Mouse (Mus musculus): Measurements from ENCODE around the gene Hpse2. TPM values are rescaled to one million over a fixed set of nuclear protein-coding genes. Genes with fewer than 3 reads are reported as not detected.
"Not testable (repeated sequence)": the region's sequence is repeated elsewhere in the genome, so short reads cannot be mapped to it uniquely, and the experiment has no call there.

The Hpse2 gene
- polyA plus RNA-seq, 1 experiment from 2014 or later, result 14.9 TPM

DNA sequence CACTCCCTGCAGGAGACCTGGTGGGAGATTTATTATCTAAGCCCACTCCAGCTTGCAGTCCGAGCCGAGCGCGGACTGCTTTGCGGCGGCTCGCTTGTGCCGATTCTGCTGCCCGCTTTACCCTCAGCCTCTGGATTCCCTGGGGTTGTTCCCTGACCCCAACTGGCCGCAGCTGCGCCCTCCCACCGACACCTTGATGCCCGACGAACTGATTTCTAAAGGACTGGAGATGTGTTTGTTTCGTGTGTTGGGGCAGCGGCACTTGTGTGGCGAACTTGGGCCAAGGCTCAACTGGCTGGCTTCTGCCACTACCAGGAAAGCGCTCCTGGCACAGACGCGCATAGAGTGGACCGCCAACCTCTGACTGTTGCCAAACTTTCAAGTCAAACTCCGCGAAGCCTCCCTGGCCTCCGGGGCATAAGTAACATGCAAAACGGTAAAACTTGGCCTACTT lies 3.1 kb downstream of the Hpse2 start:
- Histone ChIP-seq H3K9me3 (no peaks in the 10 kb centered on the region), H3K4me3 (peak overlapping the region; percentile 48), H3K4me1 (peaks cover 11% of the 10 kb centered on the region; the same call in 1 of the 2 replicates), H3K27me3 (peaks cover 43% of the 10 kb centered on the region), H3K9ac (peak overlapping the region; percentile 67), H3K36me3 (no peaks in the 10 kb centered on the region), H3K27ac (peak overlapping the region; percentile 84), H3K4me2 (replicated peaks) (peak overlapping the region; percentile 62)
- ATAC-seq (ENCODE audit: insufficient number of reproducible peaks, insufficient read depth, low FRiP score, low TSS enrichment), result no peak
- under 1% methylated on average over 25 of the region's 25 CpGs for WGBS

DNA sequence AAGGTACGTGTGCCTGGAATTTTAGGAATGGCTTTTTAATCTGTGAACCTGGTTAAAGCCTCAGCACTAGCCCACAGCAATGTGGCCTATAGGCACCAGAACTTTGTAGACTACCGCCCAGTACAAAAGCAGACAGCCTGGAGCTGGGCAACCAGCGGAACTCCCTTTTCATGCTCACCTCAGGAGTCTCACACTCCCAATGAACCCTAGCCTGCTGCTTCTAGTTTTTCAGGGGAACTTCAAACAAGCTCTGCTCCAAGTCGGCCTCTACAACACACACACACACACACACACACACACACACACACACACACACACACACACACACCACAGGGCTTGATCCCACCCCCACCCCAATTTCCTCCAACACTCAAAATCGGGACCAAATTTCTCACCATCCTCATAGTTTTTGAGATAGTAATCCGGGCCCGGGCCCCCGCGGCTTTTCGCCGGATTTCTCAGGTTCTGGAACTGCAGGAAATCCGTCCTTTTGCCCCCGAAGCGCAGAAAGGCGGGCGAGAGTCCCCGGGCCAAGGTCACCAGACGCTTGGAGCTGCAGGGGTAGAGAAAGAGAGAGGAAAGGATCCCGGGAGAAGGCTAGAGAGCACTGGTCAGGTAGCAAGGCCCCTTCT lies 3.7 kb downstream of the Hpse2 start:
- H3K36me3 ChIP-seq, result no peaks in the 10 kb centered on the region
- H3K27ac ChIP-seq, result peak overlapping the region; percentile 84
- WGBS, result under 1% methylated on average over 19 of the region's 19 CpGs
- H3K4me3 ChIP-seq, result peak overlapping the region; percentile 48
- H3K9me3 ChIP-seq, result no peaks in the 10 kb centered on the region
- H3K27me3 ChIP-seq, result peaks cover 38% of the 10 kb centered on the region
- peaks cover 11% of the 10 kb centered on the region; the same call in 1 of the 2 replicates for H3K4me1 ChIP-seq
- peak overlapping the region; percentile 62 for H3K4me2 ChIP-seq (replicated peaks)
- no peak for ATAC-seq (ENCODE audit: insufficient number of reproducible peaks, insufficient read depth, low FRiP score, low TSS enrichment)
- H3K9ac ChIP-seq, result peak overlapping the region; percentile 67

DNA sequence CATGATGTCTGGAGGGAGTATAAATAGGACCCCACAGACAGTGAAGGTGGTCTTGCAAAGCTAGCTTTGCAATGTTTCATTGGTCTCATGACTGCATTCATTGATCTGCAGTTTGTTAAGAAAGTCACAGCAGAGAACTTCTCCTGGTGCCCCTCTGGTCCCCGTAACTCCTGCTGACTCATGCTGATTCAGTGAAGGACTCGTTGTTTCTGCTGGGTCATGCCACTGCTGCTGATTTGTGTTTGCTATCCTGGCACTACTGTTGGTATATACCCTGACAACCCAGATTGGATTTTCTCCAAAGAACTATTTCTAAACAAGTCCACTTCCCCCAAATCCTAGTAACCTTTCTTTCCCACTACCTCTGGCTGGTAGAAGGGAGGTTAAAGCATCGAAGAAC lies 29.3 kb downstream of the Hpse2 start:
- Histone ChIP-seq H3K27ac (no peak overlapping the region), H3K4me1 (no peaks in the 10 kb centered on the region), H3K9ac (no peak overlapping the region), H3K4me3 (no peak overlapping the region), H3K27me3 (no peaks in the 10 kb centered on the region), H3K9me3 (no peaks in the 10 kb centered on the region), H3K4me2 (replicated peaks) (no peak overlapping the region), H3K36me3 (peaks cover 4% of the 10 kb centered on the region; the same call in 1 of the 2 replicates)
- WGBS, result 92% methylated on average over 3 of the region's 3 CpGs
- ATAC-seq (ENCODE audit: insufficient number of reproducible peaks, insufficient read depth, low FRiP score, low TSS enrichment), result no peak

DNA sequence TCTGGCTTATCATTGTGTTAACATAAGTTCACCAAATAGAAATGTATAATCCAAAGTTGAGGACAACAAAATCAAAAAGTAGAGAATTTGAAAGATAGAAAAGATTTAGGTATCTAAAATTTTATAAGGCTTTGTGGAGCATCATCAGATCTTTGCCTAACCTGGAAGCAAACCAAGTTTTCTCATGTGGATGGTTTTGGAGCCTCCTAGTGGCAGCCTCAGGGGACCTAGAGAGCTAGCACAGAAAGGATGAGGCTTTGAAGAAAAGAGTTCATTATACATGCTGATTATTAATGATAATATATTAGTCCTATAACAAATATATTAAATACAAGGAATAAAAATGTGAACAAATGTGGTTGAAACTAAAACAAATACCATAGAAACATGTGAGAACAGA lies 77.0 kb downstream of the Hpse2 start:
- Histone ChIP-seq H3K27me3 (no peaks in the 10 kb centered on the region), H3K27ac (no peak overlapping the region), H3K9ac (no peak overlapping the region), H3K36me3 (no peaks in the 10 kb centered on the region), H3K4me3 (no peak overlapping the region), H3K4me1 (no peaks in the 10 kb centered on the region), H3K4me2 (replicated peaks) (no peak overlapping the region), H3K9me3 (0 out of 2 replicates have a peak, but pooled peaks cover 6% of the 10 kb centered on the region)
- no peak for ATAC-seq (ENCODE audit: insufficient number of reproducible peaks, insufficient read depth, low FRiP score, low TSS enrichment)

DNA sequence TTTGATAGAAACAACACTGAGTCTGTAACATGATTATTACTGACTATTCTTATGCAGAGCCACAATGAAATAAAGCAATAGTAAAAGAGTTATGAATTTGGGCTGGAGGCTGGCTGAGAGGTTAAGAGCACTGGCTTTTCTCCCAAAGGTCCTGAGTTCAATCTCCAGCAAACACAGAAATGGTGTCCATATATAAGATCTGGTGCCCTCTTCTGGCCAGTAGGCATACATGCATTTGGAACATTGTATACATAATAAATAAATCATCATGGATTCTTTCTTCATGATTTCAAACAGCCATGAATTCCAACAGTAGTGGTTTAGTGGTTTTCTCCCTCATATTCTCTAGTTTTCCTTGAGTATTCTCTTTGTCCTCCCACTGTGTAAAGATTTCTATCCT lies 81.4 kb downstream of the Hpse2 start:
- H3K4me2 ChIP-seq (replicated peaks), result no peak overlapping the region

DNA sequence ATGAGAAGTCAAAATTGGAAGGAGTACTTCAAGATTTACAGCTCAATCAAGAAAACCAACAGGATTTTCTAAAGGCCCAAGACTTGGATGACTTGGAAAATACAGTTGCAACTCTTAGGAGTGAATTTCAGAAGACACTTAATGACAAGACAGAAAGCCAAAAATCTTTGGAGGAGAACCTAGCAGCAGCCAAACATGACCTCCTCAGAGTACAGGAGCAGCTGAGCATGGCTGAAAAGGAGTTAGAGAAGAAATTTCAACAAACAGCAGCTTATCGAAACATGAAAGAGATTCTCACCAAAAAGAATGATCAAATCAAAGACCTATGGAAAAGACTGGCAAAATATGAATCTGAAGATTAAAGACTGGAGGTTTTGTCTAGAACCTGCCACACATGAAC lies 106.8 kb downstream of the Hpse2 start:
- H3K36me3 ChIP-seq; H3K9ac ChIP-seq; ATAC-seq (ENCODE audit: insufficient number of reproducible peaks, insufficient read depth, low FRiP score, low TSS enrichment); H3K9me3 ChIP-seq; H3K27ac ChIP-seq; H3K4me3 ChIP-seq; H3K4me2 ChIP-seq (replicated peaks); H3K4me1 ChIP-seq; H3K27me3 ChIP-seq: not testable (repeated sequence)
- WGBS, result 92% methylated on average over 1 of the region's 1 CpGs

More for the DNA sequence above, 81.4 kb downstream of the Hpse2 start:
- H3K27me3 ChIP-seq, result no peaks in the 10 kb centered on the region
- H3K9me3 ChIP-seq, result 0 out of 2 replicates have a peak, but pooled peaks cover 8% of the 10 kb centered on the region
- no peaks in the 10 kb centered on the region for H3K4me1 ChIP-seq
- H3K27ac ChIP-seq, result no peak overlapping the region
- no peak overlapping the region for H3K4me3 ChIP-seq
- no peak for ATAC-seq (ENCODE audit: insufficient number of reproducible peaks, insufficient read depth, low FRiP score, low TSS enrichment)
- no peaks in the 10 kb centered on the region for H3K36me3 ChIP-seq
- H3K9ac ChIP-seq, result no peak overlapping the region

DNA sequence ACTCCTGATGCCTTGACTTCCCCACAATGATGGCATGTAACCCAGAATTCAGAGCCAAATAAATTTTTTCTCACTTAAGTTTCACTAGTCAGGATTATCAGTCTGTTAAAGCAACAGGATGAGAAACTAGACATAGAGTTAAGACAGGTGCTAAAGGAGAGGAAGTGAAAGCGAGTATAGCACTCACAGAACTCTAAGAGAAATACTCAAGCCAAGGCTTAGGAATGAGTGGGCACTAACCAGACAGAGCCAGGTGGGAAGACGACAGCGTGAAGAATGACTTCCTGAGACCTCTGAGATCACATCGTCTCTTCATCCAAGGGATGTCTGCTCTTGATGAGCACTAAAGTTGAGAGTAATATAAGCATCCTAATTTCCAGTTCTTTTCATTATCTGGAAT lies 144.2 kb downstream of the Hpse2 start:
- Histone ChIP-seq H3K4me2 (replicated peaks) (no peak overlapping the region), H3K27me3 (no peaks in the 10 kb centered on the region), H3K4me1 (no peaks in the 10 kb centered on the region), H3K9ac (no peak overlapping the region), H3K36me3 (no peaks in the 10 kb centered on the region), H3K9me3 (no peaks in the 10 kb centered on the region), H3K4me3 (no peak overlapping the region), H3K27ac (no peak overlapping the region)
- WGBS, result 85% methylated on average over 4 of the region's 4 CpGs
- no peak for ATAC-seq (ENCODE audit: insufficient number of reproducible peaks, insufficient read depth, low FRiP score, low TSS enrichment)

DNA sequence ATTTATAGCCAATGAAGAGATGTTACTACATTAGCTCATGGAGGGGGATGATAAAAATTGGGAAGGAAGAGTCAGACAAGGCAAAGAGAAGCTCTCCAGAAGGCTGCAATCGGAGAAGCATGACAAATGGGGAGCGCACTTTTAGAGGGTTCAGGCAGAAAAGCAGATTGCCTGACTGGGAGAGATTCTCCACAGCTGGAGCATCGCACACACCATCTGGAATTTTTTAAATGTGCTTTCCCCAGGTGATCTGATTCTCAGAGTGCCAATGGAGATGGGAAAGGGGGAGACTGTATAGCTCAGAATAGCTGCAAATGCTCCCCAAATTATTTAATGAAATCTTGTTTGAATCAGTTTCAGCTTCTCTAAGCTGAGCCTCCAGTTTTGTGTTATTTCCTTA lies 156.4 kb downstream of the Hpse2 start:
- Histone ChIP-seq H3K27me3 (no peaks in the 10 kb centered on the region), H3K4me1 (0 out of 2 replicates have a peak, but pooled peaks cover 6% of the 10 kb centered on the region), H3K4me2 (replicated peaks) (no peak overlapping the region), H3K27ac (no peak overlapping the region), H3K9ac (no peak overlapping the region), H3K4me3 (no peak overlapping the region), H3K36me3 (no peaks in the 10 kb centered on the region), H3K9me3 (no peaks in the 10 kb centered on the region)
- 39% methylated on average over 3 of the region's 3 CpGs for WGBS
- no peak for ATAC-seq (ENCODE audit: insufficient number of reproducible peaks, insufficient read depth, low FRiP score, low TSS enrichment)

DNA sequence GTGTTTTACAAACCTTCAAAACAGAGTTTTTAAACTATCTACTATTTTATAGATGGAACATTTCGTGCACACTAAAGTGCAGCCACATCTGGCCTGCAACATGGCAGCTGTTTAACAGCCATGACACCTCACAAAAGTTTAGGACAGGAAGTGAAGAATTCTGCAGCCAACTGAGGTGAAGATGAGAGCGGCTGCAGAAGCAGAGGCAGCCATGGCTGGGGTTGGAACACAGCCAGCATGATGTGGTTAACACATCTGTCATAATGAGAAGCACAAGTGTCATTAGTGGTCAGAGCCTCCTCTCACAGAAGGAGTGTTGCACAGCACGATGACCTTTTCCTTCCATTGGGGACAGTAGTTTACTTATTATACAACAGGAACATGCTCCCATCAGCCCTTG lies 194.6 kb downstream of the Hpse2 start:
- Histone ChIP-seq H3K36me3 (no peaks in the 10 kb centered on the region), H3K27ac (no peak overlapping the region), H3K9me3 (no peaks in the 10 kb centered on the region), H3K4me2 (replicated peaks) (no peak overlapping the region), H3K4me3 (no peak overlapping the region), H3K9ac (no peak overlapping the region), H3K4me1 (no peaks in the 10 kb centered on the region), H3K27me3 (no peaks in the 10 kb centered on the region)
- 69% methylated on average over 3 of the region's 3 CpGs for WGBS
- ATAC-seq (ENCODE audit: insufficient number of reproducible peaks, insufficient read depth, low FRiP score, low TSS enrichment), result no peak

DNA sequence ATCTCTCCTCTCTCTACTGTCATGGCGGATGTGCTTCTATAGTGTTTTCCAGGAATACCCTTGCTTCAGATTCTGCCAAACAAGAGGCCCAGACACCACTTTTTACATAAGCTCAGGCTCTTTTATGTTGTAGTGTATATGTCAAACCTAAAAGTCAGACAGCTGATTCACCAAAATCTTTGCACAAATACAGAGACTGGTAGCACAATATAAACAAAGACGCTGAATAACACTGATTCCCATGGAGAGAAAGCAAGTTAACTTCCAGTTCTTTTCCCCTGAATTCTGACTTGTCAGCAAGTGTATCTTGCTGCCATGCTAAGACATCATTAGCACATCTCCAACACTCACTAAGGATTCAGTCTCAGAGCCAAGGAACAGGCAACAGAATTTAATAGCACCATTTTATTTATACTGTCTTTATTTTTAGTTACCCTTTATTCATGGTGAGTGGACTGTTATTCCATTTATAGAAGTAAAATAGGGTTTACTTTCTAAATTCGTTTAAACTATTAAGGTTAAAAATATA lies 212.7 kb downstream of the Hpse2 start:
- Histone ChIP-seq H3K9ac (no peak overlapping the region), H3K9me3 (no peaks in the 10 kb centered on the region), H3K4me1 (no peaks in the 10 kb centered on the region), H3K36me3 (no peaks in the 10 kb centered on the region), H3K27me3 (no peaks in the 10 kb centered on the region), H3K4me3 (no peak overlapping the region), H3K4me2 (replicated peaks) (no peak overlapping the region), H3K27ac (no peak overlapping the region)
- ATAC-seq (ENCODE audit: insufficient number of reproducible peaks, insufficient read depth, low FRiP score, low TSS enrichment), result no peak
- 85% methylated on average over 3 of the region's 3 CpGs for WGBS

DNA sequence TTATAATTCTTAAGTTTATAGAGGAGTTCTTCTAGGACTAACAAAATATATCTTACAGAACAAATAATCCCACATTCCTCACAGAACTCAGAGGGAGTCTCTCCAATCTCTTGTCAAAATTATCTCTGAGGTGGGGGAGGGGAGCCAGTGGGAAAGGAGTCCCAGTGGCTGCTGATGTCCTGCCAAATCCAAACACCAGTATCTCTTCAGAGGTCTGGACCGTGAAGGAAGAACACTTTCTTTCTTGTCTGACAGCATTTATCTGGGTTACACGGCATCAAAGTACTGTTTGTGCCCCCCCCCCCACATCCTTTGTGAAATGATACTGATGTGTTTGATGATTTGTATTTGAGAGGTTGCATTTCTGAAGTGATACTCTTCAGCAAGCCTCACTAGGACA lies 213.3 kb downstream of the Hpse2 start:
- no peak overlapping the region for H3K9ac ChIP-seq
- no peak overlapping the region for H3K27ac ChIP-seq
- H3K27me3 ChIP-seq, result no peaks in the 10 kb centered on the region
- 65% methylated on average over 2 of the region's 2 CpGs for WGBS
- ATAC-seq (ENCODE audit: insufficient number of reproducible peaks, insufficient read depth, low FRiP score, low TSS enrichment), result no peak
- H3K4me3 ChIP-seq, result no peak overlapping the region
- H3K9me3 ChIP-seq, result no peaks in the 10 kb centered on the region
- H3K4me2 ChIP-seq (replicated peaks), result no peak overlapping the region
- H3K36me3 ChIP-seq, result no peaks in the 10 kb centered on the region
- no peaks in the 10 kb centered on the region for H3K4me1 ChIP-seq

DNA sequence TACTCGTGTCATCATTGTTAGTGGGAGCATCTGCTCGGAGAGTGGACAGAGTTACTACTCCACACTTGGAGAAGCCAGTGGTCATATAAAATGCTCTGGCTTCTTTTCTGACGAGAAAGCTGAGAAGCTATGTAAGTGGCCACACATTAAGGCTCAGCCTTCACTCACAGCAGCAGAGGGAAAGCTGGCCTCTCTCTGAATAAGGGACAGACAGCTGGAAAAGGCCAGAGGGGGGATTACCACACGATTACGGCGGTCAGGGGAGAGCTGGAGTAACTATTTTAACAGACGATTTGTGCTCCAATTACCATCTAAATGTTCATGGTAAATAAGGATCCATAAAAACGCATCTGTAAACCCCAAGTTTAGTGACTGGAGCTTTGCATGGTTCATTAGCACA lies 232.1 kb downstream of the Hpse2 start:
- Histone ChIP-seq H3K4me2 (replicated peaks) (no peak overlapping the region), H3K4me1 (peaks cover 7% of the 10 kb centered on the region; the same call in 1 of the 2 replicates), H3K9me3 (no peaks in the 10 kb centered on the region), H3K27me3 (no peaks in the 10 kb centered on the region), H3K27ac (no peak overlapping the region), H3K4me3 (no peak overlapping the region), H3K36me3 (no peaks in the 10 kb centered on the region), H3K9ac (no peak overlapping the region)
- 37% methylated on average over 8 of the region's 8 CpGs for WGBS
- no peak for ATAC-seq (ENCODE audit: insufficient number of reproducible peaks, insufficient read depth, low FRiP score, low TSS enrichment)

All from embryonic facial prominence, embryonic 12.5 days (tissue).